Mouse (Mus musculus): ENCODE results near the gene Tnr.

DNA sequence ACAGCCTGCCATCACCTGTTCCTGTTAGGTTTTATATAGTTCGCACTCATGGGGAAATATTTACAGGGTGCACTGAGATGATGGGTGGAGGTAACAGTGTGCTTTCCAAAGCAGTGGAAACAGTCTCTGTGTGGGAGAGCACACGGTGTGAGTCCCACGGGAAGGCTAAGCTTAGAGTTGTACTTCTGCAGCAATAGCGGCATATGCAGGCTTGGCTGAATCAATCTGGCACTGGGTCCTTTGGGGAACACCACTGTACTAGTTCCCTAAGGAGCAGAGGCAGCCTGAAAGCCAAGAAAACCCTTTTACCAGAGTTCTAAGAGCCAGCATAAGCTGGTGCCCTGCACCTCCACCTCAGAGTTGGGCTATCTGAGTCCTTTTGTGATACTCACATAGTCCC lies 115.8 kb downstream of the Tnr start:
- TF ChIP-seq CTCF (IDR thresholded peaks at IDR 0.05 in 2 of 3, conservative IDR thresholded peaks at IDR 0.05 in 1 of 3; ENCODE audit: control insufficient read depth in 1 of 3, insufficient read depth in 1 of 3, low read depth in 2 of 3, low read length in 3 of 3, poor library complexity in 1 of 3, severe bottlenecking in 1 of 3) = no peak
- TF ChIP-seq NRF1 (IDR thresholded peaks at IDR 0.05; ENCODE audit: insufficient read depth, low read depth, low read length, poor library complexity, severe bottlenecking) = no peak
